Mouse (Mus musculus) CH12.LX (cell line): ENCODE results near the gene Gpr83. TPM values are rescaled to one million over a fixed set of nuclear protein-coding genes. Genes with fewer than 3 reads are reported as not detected.
A peak's percentile ranks its signal among the peaks of the same experiment; 100 is the strongest.

Experiments
- DNase-seq: peaks from one replicate; pipeline ENCODE4 v3.0.0-alpha.2; 2013; ENCODE audit errors: extremely low read depth
- H3K27ac ChIP-seq: 2 replicates; pipeline ENCODE4 v1.5.1; 2012; ENCODE audit warnings: low read depth, mild to moderate bottlenecking, control low read depth, moderate library complexity; ENCODE audit not compliant: insufficient read depth
- H3K27me3 ChIP-seq: replicated peaks from 2 replicates; pipeline ENCODE3; 2012; ENCODE audit warnings: inconsistent platforms
- H3K36me3 ChIP-seq, 2 experiments: replicated peaks in 1 of 2; 2 replicates each; pipeline versions ENCODE3 to v1.6.1; 2012; ENCODE audit warnings: inconsistent platforms in 1 of 2, low read length in 1 of 2, mild to moderate bottlenecking in 1 of 2, mixed read lengths in 1 of 2, moderate library complexity in 1 of 2; ENCODE audit not compliant: control insufficient read depth in 1 of 2, insufficient read depth in 1 of 2
- H3K4me1 ChIP-seq, 2 experiments: 2 replicates each; pipeline ENCODE4 v1.6.1; 2012; ENCODE audit warnings: inconsistent platforms in 1 of 2, moderate library complexity in 1 of 2; ENCODE audit not compliant: insufficient read depth in 2 of 2, control insufficient read depth in 1 of 2
- H3K4me2 ChIP-seq: 2 replicates; pipeline ENCODE4 v1.6.1; 2012; ENCODE audit warnings: low read depth, mild to moderate bottlenecking, control low read depth; ENCODE audit not compliant: poor library complexity, insufficient read depth, severe bottlenecking
- H3K4me3 ChIP-seq, 3 experiments: fragments of 150-350 bp in 1 of 3; sonication (generic) in 1 of 3; replicated peaks in 1 of 3; 2 replicates each; pipeline versions ENCODE3 to v1.5.1; 2011 to 2012; ENCODE audit warnings: low read depth in 2 of 3, low read length in 2 of 3, mild to moderate bottlenecking in 2 of 3, moderate library complexity in 2 of 3, control low read depth in 1 of 3, improper control_type of control experiment in 1 of 3, inconsistent platforms in 1 of 3, mixed read lengths in 1 of 3; ENCODE audit not compliant: poor library complexity in 1 of 3
- H3K79me2 ChIP-seq: replicated peaks from 2 replicates; pipeline ENCODE4 v1.6.1; 2012; ENCODE audit warnings: mild to moderate bottlenecking, moderate library complexity; ENCODE audit not compliant: control insufficient read depth, poor library complexity, insufficient read depth, severe bottlenecking; ENCODE audit errors: extremely low read depth
- H3K9ac ChIP-seq: 2 replicates; pipeline ENCODE4 v1.6.1; 2012; ENCODE audit warnings: low read depth, mild to moderate bottlenecking, control low read depth, moderate library complexity; ENCODE audit not compliant: insufficient read depth
- H3K9me3 ChIP-seq: replicated peaks from 2 replicates; pipeline ENCODE3; 2012; ENCODE audit warnings: low read length, inconsistent platforms, mixed read lengths
- BHLHE40 ChIP-seq: IDR thresholded peaks from 2 replicates; pipeline ENCODE4 v1.6.1; 2011; ENCODE audit warnings: mild to moderate bottlenecking, low read depth, low read length, improper control_type of control experiment
- CHD1 ChIP-seq: IDR thresholded peaks from 2 replicates; pipeline ENCODE4 v1.6.1; 2012; ENCODE audit warnings: low read depth, low read length, improper control_type of control experiment, inconsistent platforms
- CTCF ChIP-seq, 2 experiments: IDR thresholded peaks in 1 of 2; conservative IDR thresholded peaks in 1 of 2; 2 replicates each; pipeline ENCODE4 v1.5.1; 2011 to 2012; ENCODE audit warnings: low read depth in 2 of 2, low read length in 2 of 2, improper control_type of control experiment in 1 of 2, inconsistent platforms in 1 of 2, mild to moderate bottlenecking in 1 of 2, moderate library complexity in 1 of 2
- E2F4 ChIP-seq: IDR thresholded peaks from 2 replicates; pipeline ENCODE4 v1.6.1; 2011; ENCODE audit warnings: low read depth, low read length, improper control_type of control experiment; ENCODE audit not compliant: insufficient replicate concordance
- ELF1 ChIP-seq: IDR thresholded peaks from 2 replicates; pipeline ENCODE4 v1.6.1; 2014; ENCODE audit warnings: low read depth, mild to moderate bottlenecking, inconsistent platforms, low read length, improper control_type of control experiment
- EP300 ChIP-seq: IDR thresholded peaks from 2 replicates; pipeline ENCODE4 v1.6.1; 2011; ENCODE audit warnings: low read length, improper control_type of control experiment
- GABPA ChIP-seq: IDR thresholded peaks from 2 replicates; pipeline ENCODE4 v1.6.1; 2012; ENCODE audit warnings: low read depth, low read length, improper control_type of control experiment, inconsistent platforms; ENCODE audit not compliant: insufficient replicate concordance
- HCFC1 ChIP-seq: IDR thresholded peaks from 2 replicates; pipeline ENCODE4 v1.6.1; 2012; ENCODE audit warnings: low read depth, mild to moderate bottlenecking, inconsistent platforms, low read length, improper control_type of control experiment
- IRF4 ChIP-seq: IDR thresholded peaks from 2 replicates; pipeline ENCODE4 v1.6.1; 2014; ENCODE audit warnings: low read depth, mild to moderate bottlenecking, inconsistent platforms, low read length, improper control_type of control experiment
- JUN ChIP-seq: IDR thresholded peaks from 2 replicates; pipeline ENCODE4 v1.6.1; 2011; ENCODE audit warnings: low read depth, mild to moderate bottlenecking, low read length, improper control_type of control experiment, moderate library complexity; ENCODE audit not compliant: insufficient read depth
- JUND ChIP-seq: conservative IDR thresholded peaks from 2 replicates; pipeline ENCODE4 v1.6.1; 2011; ENCODE audit warnings: low read depth, low read length, improper control_type of control experiment
- KAT2A ChIP-seq: IDR thresholded peaks from 2 replicates; pipeline ENCODE4 v1.6.1; 2012; ENCODE audit warnings: low read length, improper control_type of control experiment, inconsistent platforms; ENCODE audit not compliant: insufficient replicate concordance
- MAFK ChIP-seq: IDR thresholded peaks from 2 replicates; pipeline ENCODE4 v1.6.1; 2011; ENCODE audit warnings: low read length, improper control_type of control experiment; ENCODE audit not compliant: insufficient replicate concordance
- MAX ChIP-seq: IDR thresholded peaks from 2 replicates; pipeline ENCODE4 v1.6.1; 2011; ENCODE audit warnings: low read length, improper control_type of control experiment
- MAZ ChIP-seq: IDR thresholded peaks from 2 replicates; pipeline ENCODE4 v1.6.1; 2012; ENCODE audit warnings: low read depth, mild to moderate bottlenecking, inconsistent platforms, low read length, improper control_type of control experiment, moderate library complexity
- MEF2A ChIP-seq: IDR thresholded peaks from 2 replicates; pipeline ENCODE4 v1.6.1; 2014; ENCODE audit warnings: low read depth, mild to moderate bottlenecking, inconsistent platforms, low read length, improper control_type of control experiment, borderline replicate concordance
- MXI1 ChIP-seq: IDR thresholded peaks from 2 replicates; pipeline ENCODE4 v1.6.1; 2011; ENCODE audit warnings: mild to moderate bottlenecking, low read depth, low read length, improper control_type of control experiment
- MYC ChIP-seq: IDR thresholded peaks from 2 replicates; pipeline ENCODE4 v1.6.1; 2011; ENCODE audit warnings: low read depth, mild to moderate bottlenecking, improper control_type of control experiment, low read length
- NRF1 ChIP-seq: IDR thresholded peaks from 2 replicates; pipeline ENCODE4 v1.6.1; 2014; ENCODE audit warnings: low read depth, mild to moderate bottlenecking, inconsistent platforms, low read length, improper control_type of control experiment, moderate library complexity
- PAX5 ChIP-seq: IDR thresholded peaks from 2 replicates; pipeline ENCODE4 v1.6.1; 2012; ENCODE audit warnings: low read length, inconsistent platforms, mixed read lengths
- POLR2A ChIP-seq: IDR thresholded peaks from 2 replicates; pipeline ENCODE4 v1.6.1; 2011; ENCODE audit warnings: low read depth, mild to moderate bottlenecking, improper control_type of control experiment, low read length
- POLR2AphosphoS2 ChIP-seq: IDR thresholded peaks from 2 replicates; pipeline ENCODE4 v1.6.1; 2011; ENCODE audit warnings: low read depth, low read length, improper control_type of control experiment
- RAD21 ChIP-seq: IDR thresholded peaks from 2 replicates; pipeline ENCODE4 v1.6.1; 2011; ENCODE audit warnings: low read depth, mild to moderate bottlenecking, low read length, improper control_type of control experiment, moderate library complexity
- RCOR1 ChIP-seq: conservative IDR thresholded peaks from 2 replicates; pipeline ENCODE4 v1.6.1; 2012; ENCODE audit warnings: low read depth, mild to moderate bottlenecking, inconsistent platforms, low read length, improper control_type of control experiment
- SIN3A ChIP-seq: IDR thresholded peaks from 2 replicates; pipeline ENCODE4 v1.6.1; 2012; ENCODE audit warnings: low read length, improper control_type of control experiment, inconsistent platforms
- TBP ChIP-seq: conservative IDR thresholded peaks from 2 replicates; pipeline ENCODE4 v1.6.1; 2011; ENCODE audit warnings: low read depth, low read length, improper control_type of control experiment
- TCF12 ChIP-seq: IDR thresholded peaks from 2 replicates; pipeline ENCODE4 v1.6.1; 2014; ENCODE audit warnings: low read depth, mild to moderate bottlenecking, inconsistent platforms, low read length, improper control_type of control experiment
- UBTF ChIP-seq: IDR thresholded peaks from 2 replicates; pipeline ENCODE4 v1.6.1; 2012; ENCODE audit warnings: low read depth, mild to moderate bottlenecking, inconsistent platforms, low read length, improper control_type of control experiment, moderate library complexity
- USF1 ChIP-seq: IDR thresholded peaks from 2 replicates; pipeline ENCODE4 v1.6.1; 2014; ENCODE audit warnings: low read depth, mild to moderate bottlenecking, inconsistent platforms, low read length, improper control_type of control experiment
- USF2 ChIP-seq: conservative IDR thresholded peaks from 2 replicates; pipeline ENCODE4 v1.6.1; 2011; ENCODE audit warnings: low read depth, low read length, improper control_type of control experiment
- ZC3H11A ChIP-seq: IDR thresholded peaks from 2 replicates; pipeline ENCODE4 v1.6.1; 2012; ENCODE audit warnings: low read depth, mild to moderate bottlenecking, inconsistent platforms, low read length, improper control_type of control experiment
- ZKSCAN1 ChIP-seq: IDR thresholded peaks from 2 replicates; pipeline ENCODE4 v1.6.1; 2012; ENCODE audit warnings: low read depth, inconsistent platforms, low read length, improper control_type of control experiment, borderline replicate concordance
- ZNF384 ChIP-seq: IDR thresholded peaks from 2 replicates; pipeline ENCODE4 v1.6.1; 2012; ENCODE audit warnings: low read depth, low read length, improper control_type of control experiment, inconsistent platforms
- dilution Hi-C: fragments of 300-500 bp; cut with MboI; formaldehyde crosslinking; loops from 2 replicates; pipeline ENCODE4 v1.14.3; 2020; ENCODE audit warnings: low sequenced_read_pairs; ENCODE audit not compliant: extremely low pct_unique_long_range_greater_than_20kb, extremely low pct_ligation_motif_present
- in situ Hi-C: fragments of 300-500 bp; cut with MboI; formaldehyde crosslinking; loops from 3 replicates; pipeline ENCODE4 v1.14.3; 2019; ENCODE audit warnings: low sequenced_read_pairs, low pct_ligation_motif_present, low pct_unique_long_range_greater_than_20kb, mixed read lengths
- polyA plus RNA-seq: library from polyadenylated mRNA; unstranded; fragments of >175 nt; gene quantifications from 2 replicates; pipeline ENCODE4 v1.2.1, GENCODE M21; 2012; ENCODE audit warnings: low read depth; ENCODE audit not compliant: insufficient read length
- total RNA-seq, 2 experiments: library from RNA; depleted of rRNA; stranded (reverse); fragments of 300-350 nt in 1 of 2; fragments of >200 nt in 1 of 2; gene quantifications; 2 replicates each; pipeline ENCODE4 v1.2.3; 2012 to 2014

Gene Gpr83
- total and polyA plus RNA-seq, 3 experiments = not detected

DNA sequence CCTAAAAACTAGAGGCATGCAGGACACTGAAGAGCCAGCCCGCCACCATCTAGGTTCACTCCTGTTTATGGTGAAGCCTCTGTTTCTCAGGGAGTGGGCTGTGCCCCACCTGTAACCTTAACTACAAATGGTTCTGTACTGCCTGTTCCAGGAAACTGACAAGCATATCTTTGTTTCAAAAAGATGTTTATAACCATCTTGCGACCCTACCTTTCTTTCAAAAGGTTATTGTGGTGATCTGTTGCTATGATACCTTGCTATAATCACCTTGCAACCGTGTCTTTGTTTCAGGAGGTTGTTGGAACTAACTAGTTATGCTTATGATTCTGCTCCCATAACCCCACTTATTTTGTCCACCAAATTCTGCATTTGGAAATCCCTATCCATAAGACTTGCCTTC, 16.1 kb upstream of the Gpr83 start:
- Histone ChIP-seq H3K4me2 (no peak overlapping the region), H3K9ac (no peak overlapping the region)

GRCm38 (mm10) chr9:14846428-14846827, 13.6 kb upstream of the Gpr83 start:
- Histone ChIP-seq H3K79me2 (no peaks in the 10 kb centered on the region), H3K4me1 (no peaks in the 10 kb centered on the region), H3K9me3 (no peaks in the 10 kb centered on the region), H3K27ac (no peak overlapping the region), H3K36me3 (peaks cover 0 to 6% of the 10 kb centered on the region in 2 experiments), H3K4me2 (no peak overlapping the region), H3K9ac (no peak overlapping the region), H3K4me3 (no peak overlapping the region), H3K27me3 (no peaks in the 10 kb centered on the region)
- in situ Hi-C loops = no loop called here
- DNase-seq = peak; percentile 29
- dilution Hi-C loops = no loop called here
- TF ChIP-seq ZKSCAN1 (no peak), BHLHE40 (no peak), MAX (peak; percentile 78), MAZ (no peak), POLR2AphosphoS2 (no peak), EP300 (no peak), MAFK (no peak), POLR2A (no peak), TCF12 (no peak), ZNF384 (no peak), TBP (no peak), RAD21 (peak; percentile 39), USF2 (0 out of 2 replicates have a peak, but pooled peaks have one; percentile 4), HCFC1 (no peak), UBTF (no peak), USF1 (no peak), KAT2A (no peak), IRF4 (no peak), NRF1 (no peak), ZC3H11A (no peak), JUN (no peak), ELF1 (no peak), MXI1 (no peak), CTCF (conservative IDR thresholded peaks at IDR 0.05 in 1 of 2, IDR thresholded peaks at IDR 0.05 in 1 of 2; ENCODE audit: low read depth in 2 of 2, low read length in 2 of 2) (peak; percentile 60 to 63; a peak in 3 of 4 replicates), CHD1 (no peak), RCOR1 (no peak), MEF2A (no peak), JUND (no peak), MYC (peak; percentile 93; the same call in 1 of the 2 replicates)

More for the DNA sequence above, 16.1 kb upstream of the Gpr83 start:
- Histone ChIP-seq H3K4me3 (no peak overlapping the region), H3K79me2 (no peaks in the 10 kb centered on the region), H3K4me1 (peaks cover 0 to 6% of the 10 kb centered on the region in 2 experiments; a peak in 1 of 4 replicates), H3K27me3 (no peaks in the 10 kb centered on the region), H3K27ac (no peak overlapping the region), H3K36me3 (peaks cover 0 to 16% of the 10 kb centered on the region in 2 experiments), H3K9me3 (no peaks in the 10 kb centered on the region)
- no peak for TF ChIP-seq USF2
- TF ChIP-seq MEF2A = no peak
- TF ChIP-seq NRF1 = no peak
- no peak for TF ChIP-seq JUN
- no peak for TF ChIP-seq IRF4
- no peak for TF ChIP-seq E2F4
- no peak for TF ChIP-seq GABPA
- TF ChIP-seq TBP = no peak
- no peak for TF ChIP-seq PAX5
- TF ChIP-seq TCF12 = no peak
- TF ChIP-seq BHLHE40 = no peak
- no peak for TF ChIP-seq CTCF (conservative IDR thresholded peaks at IDR 0.05 in 1 of 2, IDR thresholded peaks at IDR 0.05 in 1 of 2; ENCODE audit: low read depth in 2 of 2, low read length in 2 of 2)
- TF ChIP-seq MXI1 = no peak
- TF ChIP-seq SIN3A = no peak
- dilution Hi-C loops = no loop called here
- in situ Hi-C loops = no loop called here
- DNase-seq = no peak
